ENCODE assay signal across 11 mouse cellular contexts in genomic region chr4:133204379-133204778, GRCm38 (mm10). TPM values are rescaled to one million over a fixed set of nuclear protein-coding genes. Genes with fewer than 3 reads are reported as not detected.
DNase-seq lines count a peak whose midpoint lies in the region; ATAC-seq and TF ChIP-seq lines count a peak whose summit lies in the region.
"Had no signal": no experiment of that assay in that cellular context is flagged by ENCODE, and none has a peak within 500 bp of the region (broad histone marks: within the 10 kb centered on the region; RNA-seq: fewer than 3 reads in every experiment).

No protein-coding gene starts in this region.

- no peaks in the 10 kb centered on the region for H3K9me3 ChIP-seq in liver, postnatal 0 days (ENCODE audit: low read length)
- H3K9me3 ChIP-seq in forebrain, embryonic 14.5 days (replicated peaks; ENCODE audit: control insufficient read depth, low read length), result no peaks in the 10 kb centered on the region
- H3K9me3 ChIP-seq in limb, embryonic 10.5 days (replicated peaks), result no peaks in the 10 kb centered on the region
- no peaks in the 10 kb centered on the region for H3K9me3 ChIP-seq in neural tube, embryonic 14.5 days (ENCODE audit: control insufficient read depth, low read length)
- H3K9me3 ChIP-seq: megakaryocyte, embryonic 14.5 days had no signal

- 57% methylated on average over 7 of the region's 7 CpGs for WGBS in liver, postnatal 0 days (ENCODE audit: insufficient replicate concordance)
- 53% methylated on average over 7 of the region's 7 CpGs for WGBS in forebrain, embryonic 14.5 days
- whole genome bisulfite sequencing in limb, embryonic 10.5 days, result 49% methylated on average over 7 of the region's 7 CpGs
- 35% methylated on average over 7 of the region's 7 CpGs for WGBS in neural tube, embryonic 14.5 days

- H3K4me1 ChIP-seq in liver, postnatal 0 days (ENCODE audit: insufficient read depth), result peaks cover 12% of the 10 kb centered on the region
- H3K4me1 ChIP-seq in forebrain, embryonic 14.5 days (ENCODE audit: control insufficient read depth, insufficient read depth, low read length), result peaks cover 13% of the 10 kb centered on the region
- peaks cover 52% of the 10 kb centered on the region for H3K4me1 ChIP-seq in limb, embryonic 10.5 days
- peaks cover 17% of the 10 kb centered on the region for H3K4me1 ChIP-seq in neural tube, embryonic 14.5 days (ENCODE audit: control insufficient read depth, insufficient read depth, low read length)

- DNase-seq in liver, postnatal 0 days, result peak; percentile 11
- no peak for DNase-seq in liver
- DNase-seq in forebrain, embryonic 14.5 days (ENCODE audit: low spot score), result peak; percentile 39
- DNase-seq in limb, embryonic 10.5 days (ENCODE audit: low spot score), result no peak
- DNase-seq in yolk sac, embryonic 10.5 days (ENCODE audit: low spot score), result no peak
- no peak for DNase-seq in right cerebral cortex, postnatal 14 days
- DNase-seq: cerebellum, adult 11 months; kidney, postnatal 14 days had no signal

- no peak overlapping the region for H3K4me2 ChIP-seq in liver, postnatal 0 days (ENCODE audit: low read depth, low read length)
- H3K4me2 ChIP-seq in forebrain, embryonic 14.5 days (ENCODE audit: low read length), result no peak overlapping the region
- H3K4me2 ChIP-seq in neural tube, embryonic 14.5 days (ENCODE audit: low read depth, low read length), result no peak overlapping the region
- H3K4me2 ChIP-seq: liver, embryonic 11.5 days had no signal

- TF ChIP-seq CTCF in liver, postnatal 0 days (IDR thresholded peaks at IDR 0.05; ENCODE audit: low read depth), result no peak

- H3K9ac ChIP-seq in liver, postnatal 0 days (replicated peaks), result no peak overlapping the region
- no peak overlapping the region for H3K9ac ChIP-seq in forebrain, embryonic 14.5 days (ENCODE audit: low read length)
- H3K9ac ChIP-seq in neural tube, embryonic 14.5 days (replicated peaks; ENCODE audit: low read depth, low read length), result 0 out of 2 replicates have a peak overlapping the region, but pooled peaks have one; percentile 26

- H3K27ac ChIP-seq in liver, postnatal 0 days (ENCODE audit: low read depth), result no peak overlapping the region
- peak overlapping the region; percentile 35; the same call in 1 of the 2 replicates for H3K27ac ChIP-seq in forebrain, embryonic 14.5 days (ENCODE audit: low read depth, low read length)
- peak overlapping the region; percentile 70 for H3K27ac ChIP-seq in limb, embryonic 10.5 days
- peak overlapping the region; percentile 62 for H3K27ac ChIP-seq in neural tube, embryonic 14.5 days (ENCODE audit: low read depth, low read length)

- ATAC-seq in liver, postnatal 0 days, result no peak
- ATAC-seq in forebrain, embryonic 14.5 days, result no peak
- no peak for ATAC-seq in neural tube, embryonic 14.5 days (ENCODE audit: low read depth)

- no peaks in the 10 kb centered on the region for H3K36me3 ChIP-seq in liver, postnatal 0 days (replicated peaks; ENCODE audit: insufficient read depth, low read length)
- no peaks in the 10 kb centered on the region for H3K36me3 ChIP-seq in forebrain, embryonic 14.5 days (ENCODE audit: control insufficient read depth, insufficient read depth, low read length)
- H3K36me3 ChIP-seq in limb, embryonic 10.5 days, result no peaks in the 10 kb centered on the region
- H3K36me3 ChIP-seq in neural tube, embryonic 14.5 days (ENCODE audit: control insufficient read depth, insufficient read depth, low read length), result no peaks in the 10 kb centered on the region

- no peak overlapping the region for H3K4me3 ChIP-seq in liver, postnatal 0 days (ENCODE audit: low read depth, low read length)
- no peak overlapping the region for H3K4me3 ChIP-seq in forebrain, embryonic 14.5 days (ENCODE audit: low read depth, low read length)
- no peak overlapping the region for H3K4me3 ChIP-seq in limb, embryonic 10.5 days
- H3K4me3 ChIP-seq in neural tube, embryonic 14.5 days (ENCODE audit: low read depth, low read length), result no peak overlapping the region
- H3K4me3 ChIP-seq: megakaryocyte, embryonic 14.5 days had no signal

- 0 out of 2 replicates have a peak, but pooled peaks cover 7% of the 10 kb centered on the region for H3K27me3 ChIP-seq in liver, postnatal 0 days (ENCODE audit: insufficient read depth, low read length)
- H3K27me3 ChIP-seq in forebrain, embryonic 14.5 days (replicated peaks; ENCODE audit: control insufficient read depth, insufficient read depth, low read length), result no peaks in the 10 kb centered on the region; the same call in 1 of the 2 replicates
- H3K27me3 ChIP-seq in limb, embryonic 10.5 days (ENCODE audit: low read depth, poor library complexity, severe bottlenecking), result peaks cover 12% of the 10 kb centered on the region
- no peaks in the 10 kb centered on the region for H3K27me3 ChIP-seq in neural tube, embryonic 14.5 days (ENCODE audit: control insufficient read depth, insufficient read depth, low read length)

- no peak for TF ChIP-seq EP300 in liver, postnatal 0 days (IDR thresholded peaks at IDR 0.05; ENCODE audit: low read depth)

RNA-seq across cellular contexts. Expression of gene Cd164l2, which starts 7.6 kb away (rescaled TPM):
- 0.25 and 0.39 TPM in 2 replicates for polyA plus RNA-seq in liver, postnatal 0 days (2015; fragmentation: Nextera tagmentation; extraction: Ambion mirVana)
- polyA plus RNA-seq in forebrain, embryonic 14.5 days (2014; fragmentation: Nextera tagmentation; extraction: Ambion mirVana), result 0.43 and 1.4 TPM in 2 replicates
- polyA plus RNA-seq in limb, embryonic 10.5 days (2016; fragmentation: Nextera tagmentation; extraction: Ambion mirVana), result 3.1 and 4.1 TPM in 2 replicates
- 0.82 and 2.0 TPM in 2 replicates for polyA plus RNA-seq in neural tube, embryonic 14.5 days (2014; fragmentation: Nextera tagmentation; extraction: Ambion mirVana)

RNA-seq across cellular contexts. Expression of gene Gpr3, which starts 8.0 kb away (rescaled TPM):
- polyA plus RNA-seq in liver, postnatal 0 days (2015; fragmentation: Nextera tagmentation; extraction: Ambion mirVana), result not detected in 2 replicates
- polyA plus RNA-seq in forebrain, embryonic 14.5 days (2014; fragmentation: Nextera tagmentation; extraction: Ambion mirVana), result 0.62 and 1.1 TPM in 2 replicates
- 0.51 and 0.72 TPM in 2 replicates for polyA plus RNA-seq in limb, embryonic 10.5 days (2016; fragmentation: Nextera tagmentation; extraction: Ambion mirVana)
- polyA plus RNA-seq in neural tube, embryonic 14.5 days (2014; fragmentation: Nextera tagmentation; extraction: Ambion mirVana), result 2.4 and 2.5 TPM in 2 replicates
- polyA plus RNA-seq: liver, embryonic 11.5 days had no signal

RNA-seq across cellular contexts. Expression of gene Map3k6, which starts 36.2 kb away (rescaled TPM):
- polyA plus RNA-seq in liver, postnatal 0 days (2015; fragmentation: Nextera tagmentation; extraction: Ambion mirVana), result 1.2 and 1.3 TPM in 2 replicates
- 1.1 and 1.7 TPM in 2 replicates for polyA plus RNA-seq in forebrain, embryonic 14.5 days (2014; fragmentation: Nextera tagmentation; extraction: Ambion mirVana)
- polyA plus RNA-seq in limb, embryonic 10.5 days (2016; fragmentation: Nextera tagmentation; extraction: Ambion mirVana), result 0.84 and 1.7 TPM in 2 replicates
- 2.6 and 2.9 TPM in 2 replicates for polyA plus RNA-seq in neural tube, embryonic 14.5 days (2014; fragmentation: Nextera tagmentation; extraction: Ambion mirVana)

RNA-seq across cellular contexts. Expression of gene Sytl1, which starts 58.5 kb away (rescaled TPM):
- polyA plus RNA-seq in liver, postnatal 0 days (2015; fragmentation: Nextera tagmentation; extraction: Ambion mirVana), result 1.0 and 1.3 TPM in 2 replicates
- 0.32 and 0.54 TPM in 2 replicates for polyA plus RNA-seq in forebrain, embryonic 14.5 days (2014; fragmentation: Nextera tagmentation; extraction: Ambion mirVana)
- polyA plus RNA-seq in limb, embryonic 10.5 days (2016; fragmentation: Nextera tagmentation; extraction: Ambion mirVana), result 2.0 and 2.5 TPM in 2 replicates
- polyA plus RNA-seq in neural tube, embryonic 14.5 days (2014; fragmentation: Nextera tagmentation; extraction: Ambion mirVana), result 0.12 and 0.21 TPM in 2 replicates

Comparison
In these comparisons a context has a peak if more than half of its experiments do, and no peak if none do; other contexts are left out.
1. DNase-seq: peak in liver, postnatal 0 days (single experiment) and forebrain, embryonic 14.5 days (single experiment); none in liver (single experiment), limb, embryonic 10.5 days (single experiment), yolk sac, embryonic 10.5 days (single experiment) and right cerebral cortex, postnatal 14 days (single experiment).